Mouse (Mus musculus) kidney, adult 18-20 months (tissue): ENCODE data around the gene Tor3a.
"Not testable (repeated sequence)": the region's sequence is repeated elsewhere in the genome, so short reads cannot be mapped to it uniquely, and the experiment has no call there.

ENCODE experiments used
- DNase-seq: peaks from one replicate; pipeline ENCODE4 v3.0.0; 2021

Tor3a gene

GRCm38 (mm10) chr1:156669208-156669983, 4.8 kb downstream of the Tor3a start:
- DNase-seq = no peak

GRCm38 (mm10) chr1:156668602-156669001, 5.6 kb downstream of the Tor3a start:
- DNase-seq = no peak

DNA sequence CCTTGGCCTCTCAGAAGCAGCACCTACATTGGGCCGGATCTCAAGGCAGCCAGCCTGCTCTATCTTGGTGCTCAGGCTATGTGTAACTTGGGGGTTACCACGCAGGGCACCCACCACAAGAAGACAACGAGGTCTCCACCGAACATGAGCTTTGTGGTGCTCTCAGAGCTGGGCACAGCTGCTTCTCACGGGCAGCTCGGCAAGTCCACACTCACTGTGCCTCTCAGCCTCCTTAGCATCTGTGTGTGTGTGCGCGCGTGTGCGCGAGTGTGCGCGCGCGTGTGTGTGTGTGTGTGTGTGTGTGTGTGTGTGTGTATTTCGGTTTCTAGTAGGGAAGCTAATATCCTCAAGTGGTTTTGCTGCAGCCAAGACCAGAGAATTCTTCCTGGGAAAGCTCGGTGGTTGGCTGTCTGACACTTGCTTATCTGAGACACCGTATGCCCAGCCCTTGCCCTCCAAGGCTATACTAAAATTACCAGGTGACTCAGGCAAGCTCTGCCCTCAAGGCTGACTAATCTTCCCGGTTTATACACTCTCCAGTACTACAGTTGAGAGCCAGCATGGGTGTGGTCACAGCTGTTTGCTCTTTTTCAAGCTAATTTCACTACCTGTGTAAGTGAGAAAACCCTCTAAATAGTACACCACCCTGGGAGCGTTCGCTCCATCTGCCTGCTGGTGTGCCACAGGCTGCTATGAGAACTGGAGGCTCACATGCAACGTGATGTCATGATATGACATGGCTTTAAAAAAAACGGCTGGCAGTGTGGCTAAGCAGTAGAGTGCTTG, 6.8 kb downstream of the Tor3a start:
- no peak for DNase-seq

DNA sequence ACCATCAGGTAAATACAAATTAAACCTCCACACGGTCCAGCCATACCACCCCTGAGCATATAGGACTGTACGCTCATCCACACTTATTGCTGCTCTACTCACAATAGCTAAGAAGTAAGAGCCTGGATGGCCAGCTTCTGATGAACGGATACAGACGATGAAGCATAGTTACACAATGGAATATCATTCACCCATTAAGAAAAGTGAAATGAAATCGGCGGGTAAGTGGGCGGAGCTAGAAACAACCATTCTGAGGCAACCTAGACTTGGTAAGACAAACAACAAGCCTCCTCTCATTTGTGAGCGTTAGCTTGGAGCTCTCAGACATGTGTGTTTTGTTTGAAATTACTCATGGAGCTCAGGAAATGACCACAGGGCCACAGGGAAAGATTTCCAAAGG, 8.4 kb downstream of the Tor3a start:
- DNase-seq = no peak

GRCm38 (mm10) chr1:156660660-156661236, 13.4 kb downstream of the Tor3a start:
- not testable (repeated sequence) for DNase-seq

- DNase-seq = no peak
Measured at GRCm38 (mm10) chr1:156659906-156660659, 14.1 kb downstream of the Tor3a start.

DNA sequence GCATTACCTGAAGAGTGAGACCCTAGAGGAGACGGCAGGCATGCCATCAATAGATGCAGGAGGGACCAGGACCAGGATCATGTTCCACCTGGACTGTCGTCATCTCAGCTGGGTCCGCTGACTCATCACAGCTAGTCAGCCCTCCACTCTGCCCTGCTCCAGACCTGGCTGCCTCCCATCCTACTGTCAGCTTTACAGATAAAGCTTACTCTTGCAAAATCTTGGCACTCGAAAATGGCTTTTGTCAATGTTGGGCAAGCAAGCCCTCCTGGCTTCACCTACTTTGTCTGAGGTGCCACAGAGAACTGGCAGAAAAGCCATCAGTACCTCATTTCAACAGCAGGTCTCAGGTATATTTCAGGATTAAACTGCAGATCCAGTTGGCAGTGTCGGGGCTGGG, 15.5 kb downstream of the Tor3a start:
- DNase-seq = no peak

GRCm38 (mm10) chr1:156657523-156657922, 16.6 kb downstream of the Tor3a start:
- DNase-seq = no peak

DNA sequence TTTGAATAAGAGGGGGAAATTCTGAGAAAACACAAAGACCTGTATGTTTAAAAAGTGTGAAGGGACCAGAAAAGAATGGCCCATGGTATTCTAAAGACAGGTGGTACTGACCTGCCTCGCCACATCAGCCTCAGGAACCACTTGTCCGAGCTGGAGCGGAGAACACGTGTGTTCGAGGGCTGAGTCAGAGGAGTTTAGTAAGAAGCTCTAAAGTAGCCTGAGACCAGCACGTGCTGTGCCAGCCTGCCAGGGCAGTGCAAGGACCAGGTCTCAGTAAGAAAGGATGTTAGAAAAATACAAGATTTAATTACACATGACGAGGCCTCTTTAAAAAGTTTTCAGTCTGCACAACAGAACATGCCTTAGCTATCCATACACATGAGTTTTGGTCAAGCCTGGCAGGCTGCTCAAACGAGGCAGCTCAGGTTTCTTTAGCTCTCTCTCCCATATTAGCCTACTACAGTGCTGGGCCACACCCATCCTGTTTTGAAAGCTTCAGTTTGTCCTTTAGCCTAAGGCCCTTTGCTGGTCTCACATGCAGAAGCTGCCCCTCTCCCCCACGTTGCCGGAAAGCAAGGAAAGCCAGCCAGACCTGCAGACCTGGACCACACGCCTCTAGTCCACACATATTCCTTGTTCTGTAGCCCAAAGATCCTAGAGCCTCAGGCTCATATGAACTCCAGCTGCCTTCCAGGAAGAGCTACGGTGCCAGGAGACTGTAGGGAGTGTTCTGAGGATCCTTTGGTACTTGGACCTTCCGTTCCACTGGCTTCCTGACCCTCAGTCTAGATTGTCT, 19.2 kb downstream of the Tor3a start:
- no peak for DNase-seq

GRCm38 (mm10) chr1:156652189-156652822, 21.9 kb downstream of the Tor3a start:
- DNase-seq = no peak

DNA sequence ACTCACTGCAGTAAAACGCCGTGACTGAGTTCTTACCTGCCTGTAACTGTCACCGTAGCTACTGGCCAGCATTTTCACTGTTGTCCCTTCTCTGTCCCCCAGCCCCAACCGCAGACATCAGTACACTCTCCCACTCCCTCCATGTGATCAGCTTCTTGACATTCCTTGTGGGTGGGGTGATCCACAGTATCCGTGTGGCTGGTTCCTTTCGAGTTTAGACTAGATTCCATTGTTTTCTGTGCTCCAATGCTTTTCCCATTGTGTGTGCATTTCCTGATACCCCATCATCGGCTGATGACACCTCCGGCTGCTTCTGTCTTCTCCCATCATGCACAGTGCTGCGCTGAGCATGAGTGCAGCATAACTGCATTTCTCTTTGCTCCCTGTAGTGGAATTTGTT, 23.5 kb downstream of the Tor3a start:
- DNase-seq = no peak

GRCm38 (mm10) chr1:156648705-156649104, 25.5 kb downstream of the Tor3a start:
- no peak for DNase-seq

DNA sequence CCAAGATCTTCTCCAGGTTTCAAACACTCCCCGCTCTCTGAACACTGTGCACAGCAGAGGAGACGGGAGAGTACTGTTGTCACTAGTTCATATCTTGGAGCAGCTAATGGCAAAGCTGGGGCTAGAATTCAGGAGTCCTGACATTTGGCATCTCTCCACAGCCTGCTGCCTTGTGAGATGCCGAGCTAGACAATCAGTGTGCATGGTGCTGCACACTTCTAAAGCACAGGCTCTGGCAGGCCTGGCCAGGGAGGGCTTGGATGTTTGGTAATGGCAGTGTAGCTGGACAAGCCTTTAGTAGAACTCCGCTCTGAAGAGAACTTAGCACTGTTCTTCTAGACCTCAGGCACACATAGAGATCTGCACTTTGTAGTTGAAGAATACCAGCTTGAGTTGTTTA, 28.2 kb downstream of the Tor3a start:
- no peak for DNase-seq

- no peak for DNase-seq
Measured at GRCm38 (mm10) chr1:156644780-156645523, 29.2 kb downstream of the Tor3a start.

GRCm38 (mm10) chr1:156644061-156644460, 30.1 kb downstream of the Tor3a start:
- DNase-seq = no peak

DNA sequence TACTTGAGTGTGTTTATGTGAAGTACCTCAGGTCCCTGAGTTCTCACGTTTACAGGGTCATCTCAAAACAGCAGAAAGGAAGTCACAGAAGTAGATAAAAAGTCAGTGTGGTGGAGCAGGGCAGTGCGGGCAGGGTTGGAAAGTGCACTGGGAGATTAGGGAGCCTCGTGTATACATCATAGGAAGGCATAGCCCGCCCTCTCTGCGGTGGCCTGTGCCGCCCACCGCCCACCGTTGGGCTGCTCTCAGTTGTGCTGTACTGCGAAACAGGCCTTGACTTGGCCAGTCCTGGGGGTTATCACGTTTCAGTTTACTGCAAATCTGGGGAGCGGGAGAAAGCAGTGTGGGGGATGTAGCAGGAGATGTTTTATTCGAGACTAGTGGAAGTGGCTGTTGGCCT, 31.3 kb downstream of the Tor3a start:
- no peak for DNase-seq

DNA sequence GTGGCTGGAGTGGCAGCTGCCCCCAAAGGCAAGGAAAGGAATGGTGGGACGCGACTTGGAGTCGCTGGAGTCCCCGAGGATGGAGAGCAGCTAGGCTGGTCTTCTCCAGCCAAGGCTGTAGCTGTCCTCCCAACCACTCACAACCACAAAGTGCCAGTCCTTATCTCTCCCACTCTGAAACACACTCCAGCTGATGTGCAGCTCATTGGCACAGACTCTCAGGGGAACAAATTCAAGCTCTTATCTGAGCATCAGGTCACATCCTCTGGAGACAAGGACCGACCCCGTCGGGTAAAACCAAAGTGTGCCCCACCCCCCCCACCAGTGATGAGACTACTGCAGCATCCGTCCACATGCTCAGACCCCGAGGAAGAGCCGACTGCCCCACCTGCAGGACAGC, 32.3 kb downstream of the Tor3a start:
- no peak for DNase-seq

GRCm38 (mm10) chr1:156640577-156640976, 33.6 kb downstream of the Tor3a start:
- DNase-seq = no peak

- DNase-seq = no peak
Measured at GRCm38 (mm10) chr1:156639455-156639854, 34.7 kb downstream of the Tor3a start.

DNA sequence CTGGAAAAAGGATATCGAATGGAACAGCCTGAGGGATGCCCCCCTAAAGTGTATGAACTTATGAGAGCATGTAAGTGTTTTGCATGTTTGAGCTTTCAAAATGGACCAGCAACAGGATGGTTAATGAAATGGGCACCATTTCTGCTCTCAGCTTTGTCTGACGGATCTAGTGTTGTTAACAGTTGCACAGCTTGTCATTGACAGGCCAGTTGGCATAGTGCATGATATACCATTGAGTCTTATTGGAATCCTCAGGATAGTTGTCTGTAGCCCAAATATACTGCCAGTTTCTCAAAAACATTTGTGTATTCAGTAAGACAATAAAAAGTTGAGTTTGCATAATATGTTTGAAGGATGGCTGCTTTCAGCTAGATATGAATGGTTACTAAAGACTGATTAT, 39.0 kb downstream of the Tor3a start:
- no peak for DNase-seq

GRCm38 (mm10) chr1:156633095-156633494, 41.1 kb downstream of the Tor3a start:
- peak; percentile 36 for DNase-seq
